Mouse (Mus musculus): ENCODE data around the gene Cenpk. TPM values are rescaled to one million over a fixed set of nuclear protein-coding genes. Genes with fewer than 3 reads are reported as not detected.

Gene Cenpk
- polyA plus RNA-seq, 1 experiment from 2014 or later, result 80.3 TPM

DNA sequence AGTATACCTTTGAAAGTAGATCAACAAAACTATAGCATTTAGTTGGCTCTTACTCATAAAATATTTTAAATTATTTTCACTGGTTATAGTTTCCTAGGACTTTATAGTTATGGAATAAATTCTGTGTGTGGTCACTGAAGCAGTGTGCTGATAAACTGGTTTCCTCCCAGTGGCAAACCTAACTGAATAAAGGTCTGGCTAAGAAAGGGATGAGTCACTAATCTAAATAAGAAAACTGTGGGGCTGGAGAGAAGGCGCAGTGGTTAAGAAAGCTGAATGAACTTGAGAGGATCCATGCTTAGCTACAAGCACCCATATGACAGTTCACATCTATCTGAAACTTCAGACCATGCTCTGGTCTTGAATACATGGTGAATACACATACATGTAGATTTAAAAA lies 67.1 kb downstream of the Cenpk start:
- H3K27me3 ChIP-seq (ENCODE audit: control insufficient read depth, insufficient read depth, low read length), result no peaks in the 10 kb centered on the region
- H3K9ac ChIP-seq (ENCODE audit: low read depth, low read length), result no peak overlapping the region
- no peak for ATAC-seq (ENCODE audit: low FRiP score, low TSS enrichment)
- H3K9me3 ChIP-seq (ENCODE audit: control insufficient read depth, low read length), result no peaks in the 10 kb centered on the region
- no peak overlapping the region for H3K4me2 ChIP-seq (replicated peaks; ENCODE audit: low read depth, low read length)
- 100% methylated on average over 1 of the region's 1 CpGs for WGBS
- no peak overlapping the region for H3K4me3 ChIP-seq (ENCODE audit: low read length)
- no peaks in the 10 kb centered on the region for H3K36me3 ChIP-seq (ENCODE audit: control insufficient read depth, insufficient read depth, low read length)
- H3K4me1 ChIP-seq (ENCODE audit: control insufficient read depth, insufficient read depth, low read length), result no peaks in the 10 kb centered on the region
- no peak overlapping the region for H3K27ac ChIP-seq (ENCODE audit: low read depth, low read length)

Other genes starting within 250 kb of the Cenpk start
- 13.9 and 21.5 TPM in 2 replicates for gene Nln, start 119.0 kb upstream of the Cenpk start, polyA plus RNA-seq (2014; fragmentation: Nextera tagmentation; extraction: Ambion mirVana)
- gene Sgtb, start 118.9 kb upstream of the Cenpk start, polyA plus RNA-seq (2014; fragmentation: Nextera tagmentation; extraction: Ambion mirVana), result 3.2 and 6.1 TPM in 2 replicates
- gene Trappc13, start 50.1 kb upstream of the Cenpk start, polyA plus RNA-seq (2014; fragmentation: Nextera tagmentation; extraction: Ambion mirVana), result 65.4 and 65.5 TPM in 2 replicates
- gene Trim23, start 49.8 kb upstream of the Cenpk start, polyA plus RNA-seq (2014; fragmentation: Nextera tagmentation; extraction: Ambion mirVana), result 16.1 and 23.1 TPM in 2 replicates
- 19.5 and 21.9 TPM in 2 replicates for gene Ppwd1, start 232 bp downstream of the Cenpk start, polyA plus RNA-seq (2014; fragmentation: Nextera tagmentation; extraction: Ambion mirVana)
- 2.8 and 4.8 TPM in 2 replicates for gene Adamts6, start 59.2 kb downstream of the Cenpk start, polyA plus RNA-seq (2014; fragmentation: Nextera tagmentation; extraction: Ambion mirVana)